Mouse (Mus musculus) MEL (cell line): ENCODE data around the gene Itga5.

Source experiments
- BHLHE40 ChIP-seq: IDR thresholded peaks from 2 replicates; pipeline ENCODE4 v1.6.1; 2012; ENCODE audit warnings: low read depth, mild to moderate bottlenecking, inconsistent platforms, low read length, improper control_type of control experiment, borderline replicate concordance
- EP300 ChIP-seq, 2 experiments: IDR thresholded peaks; 2 replicates each; pipeline ENCODE4 v1.6.1; 2011; ENCODE audit warnings: improper control_type of control experiment in 2 of 2, low read length in 2 of 2, low read depth in 1 of 2, mild to moderate bottlenecking in 1 of 2
- ETS1 ChIP-seq: IDR thresholded peaks from 2 replicates; pipeline ENCODE4 v1.6.1; 2012; ENCODE audit warnings: low read depth, mild to moderate bottlenecking, inconsistent platforms, low read length, improper control_type of control experiment, moderate library complexity
- HCFC1 ChIP-seq: IDR thresholded peaks from 2 replicates; pipeline ENCODE4 v1.6.1; 2012; ENCODE audit warnings: low read depth, mild to moderate bottlenecking, inconsistent platforms, low read length, improper control_type of control experiment, moderate library complexity
- JUND ChIP-seq: IDR thresholded peaks from 2 replicates; pipeline ENCODE4 v1.6.1; 2011; ENCODE audit warnings: low read depth, mild to moderate bottlenecking, improper control_type of control experiment, low read length
- MAX ChIP-seq: IDR thresholded peaks from 2 replicates; pipeline ENCODE4 v1.6.1; 2011; ENCODE audit warnings: low read length, improper control_type of control experiment
- MAZ ChIP-seq: IDR thresholded peaks from 2 replicates; pipeline ENCODE4 v1.6.1; 2012; ENCODE audit warnings: low read depth, mild to moderate bottlenecking, inconsistent platforms, low read length, improper control_type of control experiment
- MYC ChIP-seq: IDR thresholded peaks from 2 replicates; pipeline ENCODE4 v1.6.1; 2011; ENCODE audit warnings: low read depth, mild to moderate bottlenecking, low read length, improper control_type of control experiment, moderate library complexity
- NELFE ChIP-seq: IDR thresholded peaks from 2 replicates; pipeline ENCODE4 v1.6.1; 2011; ENCODE audit warnings: low read depth, low read length, improper control_type of control experiment
- TAL1 ChIP-seq: IDR thresholded peaks from 2 replicates; pipeline ENCODE4 v1.6.1; 2012; ENCODE audit warnings: mild to moderate bottlenecking, inconsistent platforms, low read length, moderate library complexity, mixed read lengths
- TCF12 ChIP-seq: IDR thresholded peaks from 2 replicates; pipeline ENCODE4 v1.6.1; 2014; ENCODE audit warnings: low read depth, mild to moderate bottlenecking, inconsistent platforms, low read length, improper control_type of control experiment, moderate library complexity
- ZNF384 ChIP-seq: IDR thresholded peaks from 2 replicates; pipeline ENCODE4 v1.6.1; 2012; ENCODE audit warnings: low read depth, mild to moderate bottlenecking, inconsistent platforms, low read length, improper control_type of control experiment

DNA sequence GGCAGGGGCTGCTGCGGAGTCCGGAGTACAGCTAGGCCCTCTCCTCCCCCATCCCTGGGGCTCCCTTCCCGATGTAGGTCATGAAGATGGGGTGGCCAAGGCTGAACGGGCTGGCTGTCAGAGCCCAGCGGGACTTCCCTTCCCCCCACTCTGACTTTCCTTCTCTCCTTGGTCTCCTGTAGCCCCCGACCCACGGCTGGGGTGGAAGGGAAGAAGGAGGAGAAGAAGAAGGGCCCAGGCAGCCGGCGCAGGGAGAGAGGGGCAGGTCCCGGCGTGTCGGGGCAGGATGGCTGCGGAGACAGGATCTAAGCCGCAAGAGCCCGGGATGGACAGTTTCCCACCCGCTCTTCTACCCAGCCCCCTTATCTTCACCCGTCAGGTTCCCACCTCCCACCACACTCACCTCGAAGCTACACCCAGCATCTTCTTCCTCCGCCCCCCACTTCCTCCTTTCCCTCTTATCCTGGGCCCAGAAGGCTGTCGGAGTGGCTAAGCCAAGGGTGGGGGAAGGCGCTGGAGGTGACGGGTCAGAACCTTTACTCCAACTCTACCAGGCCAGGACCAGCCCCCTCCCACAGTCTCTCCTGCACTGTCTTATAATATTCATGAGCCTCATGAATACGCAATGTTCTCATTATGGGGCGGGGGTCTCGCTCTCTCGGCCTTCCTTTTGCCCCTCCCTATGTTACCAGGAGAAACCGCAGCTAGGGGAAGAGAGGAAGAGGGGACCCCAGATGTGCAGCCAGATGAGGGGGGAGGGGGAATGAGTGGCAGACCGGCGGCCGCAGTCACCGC, 27.2 kb downstream of the Itga5 start:
- TF ChIP-seq JUND (no peak), MAZ (peak; percentile 64), MAX (no peak), NELFE (no peak), EP300 (IDR thresholded peaks at IDR 0.05; ENCODE audit: low read depth in 1 of 2, low read length in 2 of 2) (peak; percentile 71 to 92), HCFC1 (no peak), BHLHE40 (no peak), ZNF384 (no peak), ETS1 (peak; percentile 74), TAL1 (peak; percentile 94), MYC (no peak), TCF12 (peak; percentile 92)
